In genomic region chr2:159055780-159056179, GRCm38 (mm10) we compare ENCODE assay signal across 10 mouse cellular contexts.
"Had no signal": no experiment of that assay in that cellular context is flagged by ENCODE, and none has a peak within 500 bp of the region (broad histone marks: within the 10 kb centered on the region; RNA-seq: fewer than 3 reads in every experiment).

No protein-coding gene starts in this region.

- H3K4me1 ChIP-seq: liver, embryonic 13.5 days had no signal

- ATAC-seq: midbrain, embryonic 13.5 days had no signal

- H3K27me3 ChIP-seq: liver, embryonic 13.5 days had no signal

- H3K9ac ChIP-seq: liver, embryonic 13.5 days; midbrain, embryonic 13.5 days had no signal

- H3K4me2 ChIP-seq: liver, embryonic 13.5 days; midbrain, embryonic 13.5 days had no signal

- H3K36me3 ChIP-seq: liver, embryonic 13.5 days; midbrain, embryonic 13.5 days had no signal

- H3K27ac ChIP-seq: left cerebral cortex, adult 2 months; liver, embryonic 13.5 days; macrophage; midbrain, embryonic 13.5 days had no signal

- H3K9me3 ChIP-seq: liver, embryonic 13.5 days; midbrain, embryonic 13.5 days had no signal

- H3K4me3 ChIP-seq: left cerebral cortex, adult 2 months; liver, embryonic 13.5 days; midbrain, embryonic 13.5 days had no signal

- DNase-seq: kidney, adult 18-20 months; kidney, postnatal 25 days; layer of hippocampus, postnatal 36 days; liver, embryonic 13.5 days; lung, adult 2 months; thymus, adult 18-20 months; thymus, postnatal 36 days had no signal
